Mouse (Mus musculus): ENCODE data around the gene Camk2n2. TPM values are rescaled to one million over a fixed set of nuclear protein-coding genes. Genes with fewer than 3 reads are reported as not detected.

The Camk2n2 gene
- total RNA-seq, 2 experiments from 2014 or later, result 151 to 168 TPM

Small RNA genes within 50 kb of the gene (microRNA-seq; reads per million reads assigned to microRNA genes)
- 403 to 620 reads per million in 2 experiments for gene Mir1224

Other genes starting within 250 kb of the Camk2n2 start
- 100 to 1,000 TPM; 209 to 242 TPM for gene Abcc5, start 194.9 kb downstream of the Camk2n2 start, total RNA-seq (2021)
- 10 to 100 TPM; 60.8 to 61.7 TPM for gene Eif2b5, start 122.5 kb downstream of the Camk2n2 start, total RNA-seq (2021)
- gene Dvl3, start 104.3 kb downstream of the Camk2n2 start, total RNA-seq (2021), result 10 to 100 TPM; 70.9 to 72.1 TPM
- 100 to 1,000 TPM; 900 to 913 TPM for gene Ap2m1, start 85.8 kb downstream of the Camk2n2 start, total RNA-seq (2021)
- gene Abcf3, start 72.7 kb downstream of the Camk2n2 start, total RNA-seq (2021), result 10 to 100 TPM; 82.5 to 91.4 TPM
- gene Vwa5b2, start 31.8 kb downstream of the Camk2n2 start, total RNA-seq (2021), result 10 to 100 TPM; 49.0 to 58.2 TPM
- gene Eef1akmt4, start 9.7 kb downstream of the Camk2n2 start, total RNA-seq (2021), result 1 to 10 TPM; 1.8 to 2.7 TPM
- not detected for gene Gm49333, start 9.7 kb downstream of the Camk2n2 start, total RNA-seq (2021)
- gene Alg3, start 9.6 kb downstream of the Camk2n2 start, total RNA-seq (2021), result 10 to 100 TPM; 12.9 to 14.4 TPM
- 10 to 100 TPM; 21.5 to 26.8 TPM for gene Ece2, start 8.5 kb upstream of the Camk2n2 start, total RNA-seq (2021)
- 100 to 1,000 TPM; 230 to 231 TPM for gene Psmd2, start 30.4 kb upstream of the Camk2n2 start, total RNA-seq (2021)
- 100 to 1,000 TPM; 279 to 287 TPM for gene Eif4g1, start 47.0 kb upstream of the Camk2n2 start, total RNA-seq (2021)
- 100 to 1,000 TPM; 319 to 375 TPM for gene Fam131a, start 72.0 kb upstream of the Camk2n2 start, total RNA-seq (2021)
- 10 to 100 TPM; 23.0 to 23.6 TPM for gene Polr2h, start 96.4 kb upstream of the Camk2n2 start, total RNA-seq (2021)
- 10 to 100 TPM; 58.7 to 60.9 TPM for gene Clcn2, start 96.5 kb upstream of the Camk2n2 start, total RNA-seq (2021)
- 10 to 100 TPM; 31.1 to 40.6 TPM for gene Chrd, start 111.8 kb upstream of the Camk2n2 start, total RNA-seq (2021)
- gene Thpo, start 113.2 kb upstream of the Camk2n2 start, total RNA-seq (2021), result 1 to 10 TPM; 4.6 to 4.7 TPM